Mouse (Mus musculus) CH12.LX (cell line): ENCODE results near the gene H2-Q1. TPM values are rescaled to one million over a fixed set of nuclear protein-coding genes. Genes with fewer than 3 reads are reported as not detected.
A peak's percentile ranks its signal among the peaks of the same experiment; 100 is the strongest.
"Not testable (repeated sequence)": the region's sequence is repeated elsewhere in the genome, so short reads cannot be mapped to it uniquely, and the experiment has no call there.

Experiments used
- DNase-seq: peaks from one replicate; pipeline ENCODE4 v3.0.0-alpha.2; 2013; ENCODE audit errors: extremely low read depth
- H3K27ac ChIP-seq: 2 replicates; pipeline ENCODE4 v1.5.1; 2012; ENCODE audit warnings: low read depth, mild to moderate bottlenecking, control low read depth, moderate library complexity; ENCODE audit not compliant: insufficient read depth
- H3K27me3 ChIP-seq: replicated peaks from 2 replicates; pipeline ENCODE3; 2012; ENCODE audit warnings: inconsistent platforms
- H3K36me3 ChIP-seq, 2 experiments: replicated peaks in 1 of 2; 2 replicates each; pipeline versions ENCODE3 to v1.6.1; 2012; ENCODE audit warnings: inconsistent platforms in 1 of 2, low read length in 1 of 2, mild to moderate bottlenecking in 1 of 2, mixed read lengths in 1 of 2, moderate library complexity in 1 of 2; ENCODE audit not compliant: control insufficient read depth in 1 of 2, insufficient read depth in 1 of 2
- H3K4me1 ChIP-seq, 2 experiments: 2 replicates each; pipeline ENCODE4 v1.6.1; 2012; ENCODE audit warnings: inconsistent platforms in 1 of 2, moderate library complexity in 1 of 2; ENCODE audit not compliant: insufficient read depth in 2 of 2, control insufficient read depth in 1 of 2
- H3K4me2 ChIP-seq: 2 replicates; pipeline ENCODE4 v1.6.1; 2012; ENCODE audit warnings: low read depth, mild to moderate bottlenecking, control low read depth; ENCODE audit not compliant: poor library complexity, insufficient read depth, severe bottlenecking
- H3K4me3 ChIP-seq, 3 experiments: fragments of 150-350 bp in 1 of 3; sonication (generic) in 1 of 3; replicated peaks in 1 of 3; 2 replicates each; pipeline versions ENCODE3 to v1.5.1; 2011 to 2012; ENCODE audit warnings: low read depth in 2 of 3, low read length in 2 of 3, mild to moderate bottlenecking in 2 of 3, moderate library complexity in 2 of 3, control low read depth in 1 of 3, improper control_type of control experiment in 1 of 3, inconsistent platforms in 1 of 3, mixed read lengths in 1 of 3; ENCODE audit not compliant: poor library complexity in 1 of 3
- H3K79me2 ChIP-seq: replicated peaks from 2 replicates; pipeline ENCODE4 v1.6.1; 2012; ENCODE audit warnings: mild to moderate bottlenecking, moderate library complexity; ENCODE audit not compliant: control insufficient read depth, poor library complexity, insufficient read depth, severe bottlenecking; ENCODE audit errors: extremely low read depth
- H3K9ac ChIP-seq: 2 replicates; pipeline ENCODE4 v1.6.1; 2012; ENCODE audit warnings: low read depth, mild to moderate bottlenecking, control low read depth, moderate library complexity; ENCODE audit not compliant: insufficient read depth
- H3K9me3 ChIP-seq: replicated peaks from 2 replicates; pipeline ENCODE3; 2012; ENCODE audit warnings: low read length, inconsistent platforms, mixed read lengths
- CHD1 ChIP-seq: IDR thresholded peaks from 2 replicates; pipeline ENCODE4 v1.6.1; 2012; ENCODE audit warnings: low read depth, low read length, improper control_type of control experiment, inconsistent platforms
- CTCF ChIP-seq, 2 experiments: IDR thresholded peaks in 1 of 2; conservative IDR thresholded peaks in 1 of 2; 2 replicates each; pipeline ENCODE4 v1.5.1; 2011 to 2012; ENCODE audit warnings: low read depth in 2 of 2, low read length in 2 of 2, improper control_type of control experiment in 1 of 2, inconsistent platforms in 1 of 2, mild to moderate bottlenecking in 1 of 2, moderate library complexity in 1 of 2
- E2F4 ChIP-seq: IDR thresholded peaks from 2 replicates; pipeline ENCODE4 v1.6.1; 2011; ENCODE audit warnings: low read depth, low read length, improper control_type of control experiment; ENCODE audit not compliant: insufficient replicate concordance
- ELF1 ChIP-seq: IDR thresholded peaks from 2 replicates; pipeline ENCODE4 v1.6.1; 2014; ENCODE audit warnings: low read depth, mild to moderate bottlenecking, inconsistent platforms, low read length, improper control_type of control experiment
- EP300 ChIP-seq: IDR thresholded peaks from 2 replicates; pipeline ENCODE4 v1.6.1; 2011; ENCODE audit warnings: low read length, improper control_type of control experiment
- ETS1 ChIP-seq: conservative IDR thresholded peaks from 2 replicates; pipeline ENCODE4 v1.6.1; 2012; ENCODE audit warnings: low read depth, mild to moderate bottlenecking, inconsistent platforms, low read length, improper control_type of control experiment, moderate library complexity
- GABPA ChIP-seq: IDR thresholded peaks from 2 replicates; pipeline ENCODE4 v1.6.1; 2012; ENCODE audit warnings: low read depth, low read length, improper control_type of control experiment, inconsistent platforms; ENCODE audit not compliant: insufficient replicate concordance
- KAT2A ChIP-seq: IDR thresholded peaks from 2 replicates; pipeline ENCODE4 v1.6.1; 2012; ENCODE audit warnings: low read length, improper control_type of control experiment, inconsistent platforms; ENCODE audit not compliant: insufficient replicate concordance
- MAFK ChIP-seq: IDR thresholded peaks from 2 replicates; pipeline ENCODE4 v1.6.1; 2011; ENCODE audit warnings: low read length, improper control_type of control experiment; ENCODE audit not compliant: insufficient replicate concordance
- MAX ChIP-seq: IDR thresholded peaks from 2 replicates; pipeline ENCODE4 v1.6.1; 2011; ENCODE audit warnings: low read length, improper control_type of control experiment
- MAZ ChIP-seq: IDR thresholded peaks from 2 replicates; pipeline ENCODE4 v1.6.1; 2012; ENCODE audit warnings: low read depth, mild to moderate bottlenecking, inconsistent platforms, low read length, improper control_type of control experiment, moderate library complexity
- NELFE ChIP-seq: IDR thresholded peaks from 2 replicates; pipeline ENCODE4 v1.6.1; 2011; ENCODE audit warnings: low read depth, low read length, improper control_type of control experiment
- NRF1 ChIP-seq: IDR thresholded peaks from 2 replicates; pipeline ENCODE4 v1.6.1; 2014; ENCODE audit warnings: low read depth, mild to moderate bottlenecking, inconsistent platforms, low read length, improper control_type of control experiment, moderate library complexity
- PAX5 ChIP-seq: IDR thresholded peaks from 2 replicates; pipeline ENCODE4 v1.6.1; 2012; ENCODE audit warnings: low read length, inconsistent platforms, mixed read lengths
- POLR2A ChIP-seq: IDR thresholded peaks from 2 replicates; pipeline ENCODE4 v1.6.1; 2011; ENCODE audit warnings: low read depth, mild to moderate bottlenecking, improper control_type of control experiment, low read length
- RAD21 ChIP-seq: IDR thresholded peaks from 2 replicates; pipeline ENCODE4 v1.6.1; 2011; ENCODE audit warnings: low read depth, mild to moderate bottlenecking, low read length, improper control_type of control experiment, moderate library complexity
- RCOR1 ChIP-seq: conservative IDR thresholded peaks from 2 replicates; pipeline ENCODE4 v1.6.1; 2012; ENCODE audit warnings: low read depth, mild to moderate bottlenecking, inconsistent platforms, low read length, improper control_type of control experiment
- SMC3 ChIP-seq: IDR thresholded peaks from 2 replicates; pipeline ENCODE4 v1.6.1; 2011; ENCODE audit warnings: low read depth, low read length, improper control_type of control experiment
- TCF12 ChIP-seq: IDR thresholded peaks from 2 replicates; pipeline ENCODE4 v1.6.1; 2014; ENCODE audit warnings: low read depth, mild to moderate bottlenecking, inconsistent platforms, low read length, improper control_type of control experiment
- UBTF ChIP-seq: IDR thresholded peaks from 2 replicates; pipeline ENCODE4 v1.6.1; 2012; ENCODE audit warnings: low read depth, mild to moderate bottlenecking, inconsistent platforms, low read length, improper control_type of control experiment, moderate library complexity
- USF1 ChIP-seq: IDR thresholded peaks from 2 replicates; pipeline ENCODE4 v1.6.1; 2014; ENCODE audit warnings: low read depth, mild to moderate bottlenecking, inconsistent platforms, low read length, improper control_type of control experiment
- ZMIZ1 ChIP-seq: IDR thresholded peaks from 2 replicates; pipeline ENCODE4 v1.6.1; 2012; ENCODE audit warnings: low read depth, mild to moderate bottlenecking, inconsistent platforms, low read length, improper control_type of control experiment
- ZNF384 ChIP-seq: IDR thresholded peaks from 2 replicates; pipeline ENCODE4 v1.6.1; 2012; ENCODE audit warnings: low read depth, low read length, improper control_type of control experiment, inconsistent platforms
- dilution Hi-C: fragments of 300-500 bp; cut with MboI; formaldehyde crosslinking; loops from 2 replicates; pipeline ENCODE4 v1.14.3; 2020; ENCODE audit warnings: low sequenced_read_pairs; ENCODE audit not compliant: extremely low pct_unique_long_range_greater_than_20kb, extremely low pct_ligation_motif_present
- in situ Hi-C: fragments of 300-500 bp; cut with MboI; formaldehyde crosslinking; loops from 3 replicates; pipeline ENCODE4 v1.14.3; 2019; ENCODE audit warnings: low sequenced_read_pairs, low pct_ligation_motif_present, low pct_unique_long_range_greater_than_20kb, mixed read lengths
- polyA plus RNA-seq: library from polyadenylated mRNA; unstranded; fragments of >175 nt; gene quantifications from 2 replicates; pipeline ENCODE4 v1.2.1, GENCODE M21; 2012; ENCODE audit warnings: low read depth; ENCODE audit not compliant: insufficient read length
- total RNA-seq, 2 experiments: library from RNA; depleted of rRNA; stranded (reverse); fragments of 300-350 nt in 1 of 2; fragments of >200 nt in 1 of 2; gene quantifications; 2 replicates each; pipeline ENCODE4 v1.2.3; 2012 to 2014

Gene H2-Q1
- total and polyA plus RNA-seq, 3 experiments, result 2.4 to 31.8 (median 13.9) TPM

- dilution Hi-C loops, H3K27ac ChIP-seq, H3K4me2 ChIP-seq, H3K4me1 ChIP-seq, in situ Hi-C loops, H3K36me3 ChIP-seq, H3K9ac ChIP-seq, H3K4me3 ChIP-seq, H3K79me2 ChIP-seq: not testable (repeated sequence)
- H3K9me3 ChIP-seq, result peaks cover 15% of the 10 kb centered on the region
- DNase-seq, result peak; percentile 88
- TF ChIP-seq CTCF (conservative IDR thresholded peaks at IDR 0.05 in 1 of 2, IDR thresholded peaks at IDR 0.05 in 1 of 2; ENCODE audit: low read depth in 2 of 2, low read length in 2 of 2) (peak; percentile 73 to 99), SMC3 (peak; percentile 63), RAD21 (peak; percentile 56)
- peaks cover 25% of the 10 kb centered on the region for H3K27me3 ChIP-seq
Measured at GRCm38 (mm10) chr17:35295796-35296195, 24.4 kb upstream of the H2-Q1 start.

GRCm38 (mm10) chr17:35300261-35300945 lies 19.8 kb upstream of the H2-Q1 start:
- H3K4me1 ChIP-seq, H3K36me3 ChIP-seq, H3K9ac ChIP-seq, H3K27ac ChIP-seq, H3K79me2 ChIP-seq, H3K4me2 ChIP-seq, H3K9me3 ChIP-seq, H3K4me3 ChIP-seq, dilution Hi-C loops: not testable (repeated sequence)
- in situ Hi-C loops, result loop anchor here (5.0 kb wide), 2 partner anchors 48 to 1333 kb away; no protein-coding TSS in a partner anchor
- H3K27me3 ChIP-seq, result peaks cover 36% of the 10 kb centered on the region
- peak; percentile 5 to 20; a peak in 2 of 4 replicates for TF ChIP-seq CTCF (conservative IDR thresholded peaks at IDR 0.05 in 1 of 2, IDR thresholded peaks at IDR 0.05 in 1 of 2; ENCODE audit: low read depth in 2 of 2, low read length in 2 of 2)
- peak; percentile 29 for DNase-seq

DNA sequence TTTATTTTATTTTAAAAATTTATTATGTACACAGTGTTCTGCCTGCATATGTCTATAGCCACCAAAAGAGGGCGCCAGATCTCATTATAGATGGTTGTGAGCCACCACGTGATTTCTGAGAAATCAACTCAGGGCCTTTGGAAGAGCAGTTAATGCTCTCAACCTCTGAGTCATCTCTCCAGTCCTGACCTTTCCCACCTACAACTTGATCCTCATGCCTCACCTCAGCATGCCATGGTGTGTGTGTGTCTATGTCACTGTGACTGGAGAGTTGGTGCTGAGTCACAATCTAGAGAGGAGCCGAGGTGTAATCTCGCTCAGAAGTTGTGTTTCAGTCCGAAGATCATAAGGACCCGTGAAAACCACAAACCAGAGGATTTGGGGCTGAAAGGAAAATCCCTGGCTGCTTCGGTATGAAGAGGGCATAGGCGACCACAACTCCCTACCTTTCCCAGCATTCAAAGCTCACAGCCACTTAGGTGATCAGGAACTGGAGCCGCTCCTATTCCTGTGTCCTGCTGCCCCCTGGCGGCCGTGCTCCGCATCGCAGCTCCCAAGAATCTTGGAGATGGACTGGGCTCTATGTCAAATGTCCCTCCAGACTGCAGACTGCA lies 18.5 kb upstream of the H2-Q1 start:
- H3K27ac ChIP-seq, result peak overlapping the region; percentile 23; the same call in 1 of the 2 replicates
- no peaks in the 10 kb centered on the region for H3K79me2 ChIP-seq
- H3K9me3 ChIP-seq, result peaks cover 8% of the 10 kb centered on the region
- peak overlapping the region; percentile 31 to 38 (median 38) for H3K4me3 ChIP-seq
- peak overlapping the region; percentile 35; the same call in 1 of the 2 replicates for H3K9ac ChIP-seq
- in situ Hi-C loops (loop anchor here (5.0 kb wide), 2 partner anchors 49 to 1334 kb away; no protein-coding TSS in a partner anchor), dilution Hi-C loops (no loop called here)
- H3K4me2 ChIP-seq, result peak overlapping the region; percentile 79
- H3K36me3 ChIP-seq, result peaks cover 2% of the 10 kb centered on the region in 2 experiments
- DNase-seq, result peak; percentile 94
- H3K4me1 ChIP-seq, result peaks cover 3 to 4% of the 10 kb centered on the region in 2 experiments; a peak in 2 of 4 replicates
- H3K27me3 ChIP-seq, result peaks cover 47% of the 10 kb centered on the region
- TF ChIP-seq MAZ (peak; percentile 76; the same call in 1 of the 2 replicates), E2F4 (no peak), ETS1 (no peak), UBTF (no peak), RAD21 (peak; percentile 94), NELFE (peak; percentile 70), POLR2A (0 out of 2 replicates have a peak, but pooled peaks have one; percentile 45), NRF1 (peak; percentile 12; the same call in 1 of the 2 replicates), PAX5 (no peak), MAX (peak; percentile 97), RCOR1 (peak; percentile 85), GABPA (no peak), MAFK (peak; percentile 48; the same call in 1 of the 2 replicates), USF1 (peak; percentile 90), CHD1 (no peak), ELF1 (peak; percentile 83), TCF12 (no peak), ZMIZ1 (0 out of 2 replicates have a peak, but pooled peaks have one; percentile 26), ZNF384 (no peak), EP300 (peak; percentile 30; the same call in 1 of the 2 replicates), KAT2A (no peak)
